Mouse (Mus musculus): ENCODE data around the gene Olfr669. TPM values are rescaled to one million over a fixed set of nuclear protein-coding genes. Genes with fewer than 3 reads are reported as not detected.

The Olfr669 gene
- polyA plus RNA-seq, 1 experiment from 2014 or later, result not detected

Other genes with a start within 250 kb of the Olfr669 start
- gene Olfr661, start 247.7 kb upstream of the Olfr669 start, polyA plus RNA-seq (2014; fragmentation: Nextera tagmentation; extraction: Ambion mirVana), result not detected in 2 replicates
- not detected in 2 replicates for gene Usp17le, start 156.8 kb upstream of the Olfr669 start, polyA plus RNA-seq (2014; fragmentation: Nextera tagmentation; extraction: Ambion mirVana)
- gene Usp17lb, start 91.6 kb upstream of the Olfr669 start, polyA plus RNA-seq (2014; fragmentation: Nextera tagmentation; extraction: Ambion mirVana), result not detected in 2 replicates
- not detected in 2 replicates for gene Usp17la, start 77.2 kb upstream of the Olfr669 start, polyA plus RNA-seq (2014; fragmentation: Nextera tagmentation; extraction: Ambion mirVana)
- gene Olfr665, start 56.2 kb upstream of the Olfr669 start, polyA plus RNA-seq (2014; fragmentation: Nextera tagmentation; extraction: Ambion mirVana), result not detected in 2 replicates
- not detected in 2 replicates for gene Olfr666, start 38.3 kb upstream of the Olfr669 start, polyA plus RNA-seq (2014; fragmentation: Nextera tagmentation; extraction: Ambion mirVana)
- not detected in 2 replicates for gene Olfr667, start 12.8 kb upstream of the Olfr669 start, polyA plus RNA-seq (2014; fragmentation: Nextera tagmentation; extraction: Ambion mirVana)
- not detected in 2 replicates for gene Olfr668, start 6.2 kb upstream of the Olfr669 start, polyA plus RNA-seq (2014; fragmentation: Nextera tagmentation; extraction: Ambion mirVana)
- not detected in 2 replicates for gene Olfr670, start 28.4 kb downstream of the Olfr669 start, polyA plus RNA-seq (2014; fragmentation: Nextera tagmentation; extraction: Ambion mirVana)
- gene Olfr671, start 44.9 kb downstream of the Olfr669 start, polyA plus RNA-seq (2014; fragmentation: Nextera tagmentation; extraction: Ambion mirVana), result not detected in 2 replicates
- not detected in 2 replicates for gene Olfr672, start 67.8 kb downstream of the Olfr669 start, polyA plus RNA-seq (2014; fragmentation: Nextera tagmentation; extraction: Ambion mirVana)
- gene Olfr675, start 94.2 kb downstream of the Olfr669 start, polyA plus RNA-seq (2014; fragmentation: Nextera tagmentation; extraction: Ambion mirVana), result not detected in 2 replicates
- not detected in 2 replicates for gene Olfr676, start 98.5 kb downstream of the Olfr669 start, polyA plus RNA-seq (2014; fragmentation: Nextera tagmentation; extraction: Ambion mirVana)
- not detected in 2 replicates for gene Olfr677, start 117.1 kb downstream of the Olfr669 start, polyA plus RNA-seq (2014; fragmentation: Nextera tagmentation; extraction: Ambion mirVana)
- not detected in 2 replicates for gene Olfr678, start 130.2 kb downstream of the Olfr669 start, polyA plus RNA-seq (2014; fragmentation: Nextera tagmentation; extraction: Ambion mirVana)
- gene Olfr679, start 147.0 kb downstream of the Olfr669 start, polyA plus RNA-seq (2014; fragmentation: Nextera tagmentation; extraction: Ambion mirVana), result not detected in 2 replicates
- not detected in 2 replicates for gene Olfr680-ps1, start 158.6 kb downstream of the Olfr669 start, polyA plus RNA-seq (2014; fragmentation: Nextera tagmentation; extraction: Ambion mirVana)
- not detected in 2 replicates for gene Olfr681, start 182.6 kb downstream of the Olfr669 start, polyA plus RNA-seq (2014; fragmentation: Nextera tagmentation; extraction: Ambion mirVana)
- not detected in 2 replicates for gene Olfr683, start 212.8 kb downstream of the Olfr669 start, polyA plus RNA-seq (2014; fragmentation: Nextera tagmentation; extraction: Ambion mirVana)
- 0.06 TPM in 1 of 2 replicates, not detected in the other for gene Olfr684, start 229.4 kb downstream of the Olfr669 start, polyA plus RNA-seq (2014; fragmentation: Nextera tagmentation; extraction: Ambion mirVana)